Mouse (Mus musculus): ENCODE data around the gene Adamts8.

The Adamts8 gene

GRCm38 (mm10) chr9:30942512-30943313 lies at the start of gene Adamts8:
Gene Adamts8, plus strand, starts transcription at chr9:30942562.
- DNase-seq (ENCODE audit: low spot score in 2 of 2), result peak in 1 of 2 experiments; percentile 47

DNA sequence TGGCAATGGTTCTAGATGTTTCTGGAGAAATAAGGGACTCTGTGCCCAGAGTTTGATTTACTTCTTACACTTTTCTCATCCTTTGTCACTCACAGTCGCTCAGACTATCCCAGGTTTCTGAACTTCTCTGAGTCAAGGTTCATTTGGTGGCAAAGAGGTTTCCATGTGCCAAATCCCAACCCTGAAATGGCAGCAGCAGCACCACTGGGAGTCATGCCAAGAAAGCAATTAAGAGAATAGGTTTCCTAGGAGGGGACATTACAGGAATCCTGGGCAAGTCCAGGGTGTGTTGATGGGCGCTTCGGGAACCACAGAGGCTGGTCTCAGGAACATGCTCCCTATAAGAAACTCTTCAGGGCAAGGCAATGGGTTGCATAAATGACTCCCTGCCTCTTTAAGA lies 46.7 kb upstream of the Adamts8 start:
- DNase-seq (ENCODE audit: low spot score in 2 of 2), result no peak

- peak; percentile 79 to 88 for DNase-seq (ENCODE audit: low spot score in 2 of 2)
These were observed 45.6 kb upstream of the Adamts8 start for GRCm38 (mm10) chr9:30896752-30897151.

DNA sequence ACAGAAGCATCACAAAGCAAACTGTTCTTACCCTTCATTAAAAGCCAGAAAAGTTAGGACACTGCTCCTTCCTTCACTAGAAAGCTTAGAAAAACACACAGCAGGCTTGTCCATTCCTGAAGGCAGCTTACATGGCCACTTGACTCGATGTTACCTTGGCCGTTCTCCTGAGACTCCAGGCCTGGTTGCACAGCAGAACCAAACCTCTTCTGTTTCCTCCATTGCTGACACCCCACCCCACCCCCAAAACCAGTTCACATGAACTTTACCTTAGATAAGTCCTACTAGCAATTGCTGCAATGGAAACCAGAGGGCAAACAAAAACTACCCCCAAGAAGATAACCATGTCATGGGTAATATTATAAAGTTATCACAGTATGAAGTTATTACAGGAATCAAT lies 45.2 kb upstream of the Adamts8 start:
- no peak for DNase-seq (ENCODE audit: low spot score in 2 of 2)

DNA sequence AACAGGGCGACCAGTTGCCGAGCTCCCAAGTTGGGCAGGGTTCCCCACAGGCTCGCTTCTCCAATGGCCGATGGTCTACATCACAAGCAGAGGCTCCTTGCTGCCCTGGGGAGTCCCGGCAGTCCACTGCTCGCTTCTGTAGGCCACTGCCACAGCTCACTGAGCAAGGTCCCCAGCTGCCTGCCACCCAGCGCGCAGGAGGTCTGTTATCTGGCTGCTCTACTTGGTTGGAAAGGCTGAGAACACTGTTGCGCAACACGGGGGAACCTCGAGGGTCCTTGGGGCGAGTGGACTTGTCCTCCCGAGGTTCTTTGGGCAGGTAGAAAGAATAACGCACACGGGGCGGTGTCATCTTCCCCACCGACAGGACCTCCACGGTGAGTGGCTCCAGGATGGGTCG lies 40.2 kb upstream of the Adamts8 start:
- no peak for DNase-seq (ENCODE audit: low spot score in 2 of 2)

- no peak for DNase-seq (ENCODE audit: low spot score in 2 of 2)
These were observed 39.7 kb upstream of the Adamts8 start for GRCm38 (mm10) chr9:30902641-30903040.

- DNase-seq (ENCODE audit: low spot score in 2 of 2), result no peak
These were observed 39.1 kb upstream of the Adamts8 start for GRCm38 (mm10) chr9:30903266-30903665.

- no peak for DNase-seq (ENCODE audit: low spot score in 2 of 2)
These were observed 36.5 kb upstream of the Adamts8 start for GRCm38 (mm10) chr9:30905861-30906260.

GRCm38 (mm10) chr9:30906426-30906825 lies 35.9 kb upstream of the Adamts8 start:
- no peak for DNase-seq (ENCODE audit: low spot score in 2 of 2)

DNA sequence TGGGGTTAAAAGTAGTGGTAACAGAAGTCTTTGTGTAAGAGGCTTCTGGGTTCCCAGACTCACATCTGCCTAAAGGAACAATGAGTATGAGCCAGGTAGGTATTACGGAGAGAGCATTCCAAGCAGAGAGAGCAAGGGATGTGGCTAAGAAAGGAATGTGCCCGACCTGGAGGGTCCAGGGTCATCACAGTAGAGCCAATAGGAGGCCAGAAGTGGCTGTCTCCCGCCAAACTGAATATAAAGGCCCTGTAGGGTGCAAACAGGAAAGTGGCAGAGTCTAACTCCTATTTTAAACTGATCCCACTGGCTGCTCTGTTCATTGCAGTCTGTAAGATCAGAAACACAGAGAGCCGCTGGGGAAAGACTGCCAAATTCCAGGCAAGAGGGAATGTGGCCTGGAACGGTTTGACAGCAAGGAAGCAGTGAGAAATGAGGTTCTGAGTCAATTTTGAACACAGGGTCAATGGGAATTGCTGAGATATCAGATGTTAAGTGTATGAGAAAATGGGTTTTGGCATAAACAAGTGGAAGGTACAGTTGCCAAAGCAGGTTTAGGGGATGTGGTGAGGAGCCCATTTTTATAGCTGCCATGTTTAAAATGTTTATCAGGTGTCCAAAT lies 34.6 kb upstream of the Adamts8 start:
- DNase-seq (ENCODE audit: low spot score in 2 of 2), result no peak

GRCm38 (mm10) chr9:30908296-30908690 lies 34.1 kb upstream of the Adamts8 start:
- DNase-seq (ENCODE audit: low spot score in 2 of 2), result no peak

DNA sequence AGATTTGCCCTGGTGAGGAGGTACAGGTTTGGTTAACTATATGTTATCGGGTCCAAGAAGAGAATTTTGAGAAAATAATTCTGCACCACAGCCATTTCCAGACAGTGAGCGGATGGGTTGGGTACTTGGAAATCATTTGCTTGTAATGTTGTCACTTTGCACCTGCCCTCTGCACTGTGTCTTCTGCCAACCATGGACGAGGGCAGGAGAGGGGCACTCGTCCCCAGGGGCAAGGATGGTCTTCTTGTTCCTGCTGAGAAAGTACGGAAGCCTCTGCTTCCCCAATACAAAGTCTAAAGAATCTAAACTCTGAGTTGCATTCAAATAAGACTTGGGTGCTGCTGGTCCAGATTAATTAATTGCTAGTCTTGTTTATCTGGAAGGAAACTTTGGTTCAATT lies 33.4 kb upstream of the Adamts8 start:
- no peak for DNase-seq (ENCODE audit: low spot score in 2 of 2)

DNA sequence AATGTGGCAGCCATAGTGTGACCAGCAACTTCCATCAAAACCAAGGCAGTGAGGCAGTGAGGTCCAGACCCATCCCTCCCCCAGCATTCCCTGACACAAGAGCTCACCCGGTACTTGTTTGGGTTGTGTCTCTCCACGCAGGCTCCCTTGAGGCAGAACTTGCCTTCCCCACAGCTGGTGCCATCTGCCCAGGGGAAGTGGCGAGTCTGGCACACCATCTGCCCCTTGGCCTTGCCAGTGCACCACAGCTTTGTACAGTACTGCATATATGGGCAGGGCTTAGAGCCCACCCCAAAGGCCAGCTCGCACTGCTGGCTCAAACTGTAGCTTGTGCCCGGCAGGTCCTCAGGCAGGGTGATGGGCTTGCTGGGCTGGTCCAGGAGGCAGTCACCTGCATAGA lies 31.9 kb upstream of the Adamts8 start:
- no peak for DNase-seq (ENCODE audit: low spot score in 2 of 2)

DNA sequence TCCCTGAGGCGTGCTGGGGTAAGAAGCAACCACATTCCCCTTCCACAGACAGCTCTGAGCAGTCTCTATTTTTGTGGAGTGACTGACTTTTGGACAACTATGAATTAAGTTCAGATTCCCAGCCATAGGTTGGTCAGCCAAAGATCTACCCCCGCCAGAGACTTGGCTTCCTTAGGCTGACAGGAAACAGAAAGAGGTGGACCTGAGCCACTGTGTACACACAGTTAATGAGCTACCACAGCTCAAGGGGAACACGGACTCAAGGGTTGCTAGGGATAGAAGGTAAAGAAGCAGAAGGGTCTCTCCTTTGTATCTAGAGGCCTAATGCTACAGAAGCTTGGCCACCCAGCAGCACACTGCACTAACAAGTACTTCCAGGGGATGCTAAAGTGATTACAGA lies 30.2 kb upstream of the Adamts8 start:
- no peak for DNase-seq (ENCODE audit: low spot score in 2 of 2)

DNA sequence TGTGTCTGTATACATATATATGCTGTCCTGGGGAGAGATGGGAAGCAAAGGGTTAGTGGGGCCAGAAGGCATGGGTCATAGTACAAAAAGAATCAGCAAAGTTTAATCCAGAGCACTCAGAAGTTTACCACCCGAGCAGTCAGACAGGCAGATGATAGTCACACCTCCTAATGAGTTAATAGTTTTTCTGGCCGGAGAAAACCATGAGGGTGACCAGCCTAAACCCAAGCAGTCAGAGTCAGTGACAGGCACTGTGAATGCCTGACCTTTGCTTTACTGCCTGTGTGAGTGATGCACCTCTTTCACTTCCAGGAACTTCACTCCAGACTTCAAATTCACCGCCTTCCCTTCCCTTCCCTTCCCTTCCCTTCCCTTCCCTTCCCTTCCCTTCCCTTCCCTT lies 28.9 kb upstream of the Adamts8 start:
- no peak for DNase-seq (ENCODE audit: low spot score in 2 of 2)

GRCm38 (mm10) chr9:30914241-30914640 lies 28.1 kb upstream of the Adamts8 start:
- no peak for DNase-seq (ENCODE audit: low spot score in 2 of 2)

DNA sequence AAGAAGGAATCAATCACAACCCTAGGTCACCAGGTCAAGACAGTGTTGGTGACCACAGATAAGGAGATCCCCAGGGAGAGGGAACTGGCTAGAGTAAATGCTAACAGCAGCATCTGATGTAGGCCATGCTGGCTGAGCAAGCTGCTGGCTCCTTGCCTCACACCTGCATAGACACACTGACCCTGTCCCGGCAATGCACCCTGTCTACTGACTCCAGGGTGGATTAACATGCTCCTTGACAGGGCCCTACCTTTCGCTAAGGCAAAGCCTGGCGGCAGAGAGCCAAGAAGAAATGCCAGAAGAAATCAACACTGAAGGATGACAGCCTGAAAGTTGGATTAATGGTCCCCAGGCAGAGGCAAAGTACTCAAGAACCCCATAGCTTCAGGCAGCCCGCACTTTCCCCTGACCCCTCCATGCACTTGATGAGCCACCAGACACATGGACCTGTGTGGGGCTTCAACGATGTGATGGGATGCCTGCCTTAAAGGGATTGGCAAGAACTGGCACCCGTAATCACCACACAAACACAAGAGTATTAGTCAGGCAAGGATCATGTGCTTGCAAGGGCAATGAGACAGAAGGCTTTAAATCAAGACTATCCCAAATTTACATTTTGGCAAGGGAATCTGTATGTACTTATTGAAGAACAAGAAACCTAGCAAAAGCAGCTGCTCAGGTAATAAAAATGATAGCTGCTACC lies 25.9 kb upstream of the Adamts8 start:
- no peak for DNase-seq (ENCODE audit: low spot score in 2 of 2)

- no peak for DNase-seq (ENCODE audit: low spot score in 2 of 2)
These were observed 23.7 kb upstream of the Adamts8 start for GRCm38 (mm10) chr9:30918466-30919356.

DNA sequence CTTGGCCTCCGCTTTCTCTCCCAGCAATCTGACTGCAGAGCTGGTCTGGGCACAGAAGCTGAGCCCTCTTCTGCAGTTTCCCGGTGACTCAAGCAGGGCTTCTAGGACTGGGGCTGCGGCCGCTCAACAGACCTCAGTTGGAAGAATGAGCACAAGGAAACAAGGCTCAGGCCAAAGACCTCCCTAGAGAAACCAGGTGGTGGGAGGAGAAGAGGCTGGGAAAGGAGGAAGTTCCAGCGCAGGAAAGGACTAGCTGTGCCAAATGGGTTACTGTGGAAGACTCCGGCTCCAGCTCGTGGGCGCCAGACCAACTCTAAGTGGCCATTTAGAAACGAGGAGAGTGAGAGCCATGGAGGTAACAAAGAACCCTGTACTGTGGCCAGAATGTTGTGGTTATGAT lies 22.7 kb upstream of the Adamts8 start:
- no peak for DNase-seq (ENCODE audit: low spot score in 2 of 2)

GRCm38 (mm10) chr9:30920736-30921135 lies 21.6 kb upstream of the Adamts8 start:
- no peak for DNase-seq (ENCODE audit: low spot score in 2 of 2)

DNA sequence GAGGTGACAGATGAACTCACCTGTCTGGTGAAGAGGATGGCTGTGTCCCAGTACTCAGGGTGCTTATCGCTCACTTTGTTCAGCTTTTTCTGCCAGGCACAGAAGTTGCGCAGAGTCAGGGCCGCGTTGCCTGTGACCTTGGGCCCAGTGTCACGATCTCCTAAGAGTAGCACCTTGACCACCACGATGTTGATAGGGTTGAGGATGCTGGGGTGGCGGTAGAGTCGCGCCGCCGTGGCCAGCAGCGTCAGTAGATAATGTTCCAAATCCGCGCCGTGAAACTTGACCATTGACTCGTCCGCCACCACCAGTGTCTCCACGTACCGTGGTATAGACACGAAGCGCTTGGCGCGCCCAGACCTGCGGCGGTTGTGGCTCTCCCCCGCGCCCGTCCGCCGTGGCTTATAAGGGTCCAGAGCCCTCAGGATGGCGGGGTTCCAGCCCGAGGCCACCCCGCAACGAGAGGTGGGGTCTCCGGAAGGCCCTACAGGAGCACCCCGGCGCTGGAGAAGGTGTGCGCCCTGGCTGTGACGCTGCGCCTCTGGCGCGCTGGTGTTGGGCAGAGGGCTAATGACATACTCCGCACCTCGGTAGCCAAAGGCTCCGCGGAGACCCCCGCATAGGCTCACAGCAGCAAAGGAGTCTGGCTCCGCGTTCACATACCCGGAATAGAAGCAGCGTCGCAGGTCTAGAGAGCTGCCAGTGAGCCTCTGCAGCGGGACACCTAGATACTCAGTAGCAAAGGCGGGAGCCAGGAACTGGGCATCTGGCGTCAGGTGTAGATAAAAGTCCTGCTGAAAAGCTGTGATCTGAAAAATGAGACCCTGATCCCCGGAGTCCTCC lies 20.9 kb upstream of the Adamts8 start:
- DNase-seq (ENCODE audit: low spot score in 2 of 2), result peak in 1 of 2 experiments; percentile 25

Data from urinary bladder, adult 18-20 months (tissue).